ENCODE assay signal across 8 mouse cellular contexts in the genomic region with DNA sequence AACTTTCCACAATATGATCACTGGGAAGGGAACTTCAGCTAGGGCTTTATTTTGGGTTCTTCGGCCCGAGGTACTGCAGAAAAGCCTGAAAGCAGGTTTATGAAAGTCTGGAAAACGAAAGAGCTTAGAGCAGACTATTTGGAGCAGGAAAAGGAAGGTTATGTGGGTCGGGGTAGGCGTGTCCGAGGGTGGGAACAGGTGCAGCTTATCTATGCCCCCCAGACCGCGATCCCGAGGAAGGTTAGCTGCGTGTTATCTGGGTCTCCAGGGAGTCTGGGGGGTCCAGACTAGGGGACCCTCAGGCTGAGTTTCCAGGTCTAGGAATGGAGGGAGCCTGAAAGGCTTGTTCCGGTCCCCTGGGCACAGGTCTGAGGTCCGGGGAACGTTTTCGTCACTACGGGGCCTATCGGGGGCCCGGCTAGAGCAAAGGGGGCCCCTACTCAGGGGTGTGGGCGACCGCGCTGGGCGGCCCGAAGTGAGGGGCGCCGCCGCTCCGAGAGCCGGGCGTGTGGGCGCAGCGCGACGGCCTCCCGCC. TPM values are rescaled to one million over a fixed set of nuclear protein-coding genes. Genes with fewer than 3 reads are reported as not detected.
DNase-seq lines count a peak whose midpoint lies in the region; ATAC-seq and TF ChIP-seq lines count a peak whose summit lies in the region.

No protein-coding gene starts in this region.

- WGBS in hindbrain, embryonic 12.5 days = under 1% methylated on average over 20 of the region's 33 CpGs
- WGBS in liver, embryonic 14.5 days (ENCODE audit: insufficient replicate concordance) = under 1% methylated on average over 33 of the region's 33 CpGs
- WGBS in olfactory bulb, adult 2 months = under 1% methylated on average over 33 of the region's 33 CpGs

- H3K4me1 ChIP-seq in cortical plate, adult 2 months (ENCODE audit: control insufficient read depth, insufficient read depth, low read length) = peaks cover 9% of the 10 kb centered on the region
- H3K4me1 ChIP-seq in hindbrain, embryonic 12.5 days = peaks cover 37% of the 10 kb centered on the region
- peaks cover 31 to 33% of the 10 kb centered on the region in 2 experiments for H3K4me1 ChIP-seq in liver, embryonic 14.5 days (replicated peaks; ENCODE audit: control insufficient read depth in 2 of 2, insufficient read depth in 2 of 2, low read length in 1 of 2)
- H3K4me1 ChIP-seq in olfactory bulb, adult 2 months (ENCODE audit: control insufficient read depth, insufficient read depth, low read length) = peaks cover 8% of the 10 kb centered on the region

- H3K27me3 ChIP-seq in hindbrain, embryonic 12.5 days = no peaks in the 10 kb centered on the region
- H3K27me3 ChIP-seq in liver, embryonic 14.5 days (ENCODE audit: control insufficient read depth, insufficient read depth, low read length) = no peaks in the 10 kb centered on the region

- TF ChIP-seq EP300 in liver, embryonic 14.5 days (IDR thresholded peaks at IDR 0.05; ENCODE audit: low read depth) = peak; percentile 88

- peak overlapping the region; percentile 97 for H3K9ac ChIP-seq in hindbrain, embryonic 12.5 days
- peak overlapping the region; percentile 97 for H3K9ac ChIP-seq in liver, embryonic 14.5 days (replicated peaks)

- no peak for TF ChIP-seq CTCF in cortical plate, adult 2 months (IDR thresholded peaks at IDR 0.05; ENCODE audit: extremely low read depth, insufficient read depth, low read length)
- no peak for TF ChIP-seq CTCF in liver, embryonic 14.5 days (IDR thresholded peaks at IDR 0.05; ENCODE audit: low read depth)
- no peak for TF ChIP-seq CTCF in olfactory bulb, adult 2 months (IDR thresholded peaks at IDR 0.05; ENCODE audit: insufficient read depth, low read depth, low read length)

- H3K27ac ChIP-seq in cortical plate, adult 2 months (ENCODE audit: insufficient read depth, low read length) = peak overlapping the region; percentile 60
- peak overlapping the region; percentile 92 for H3K27ac ChIP-seq in hindbrain, embryonic 12.5 days
- H3K27ac ChIP-seq in liver, embryonic 14.5 days = peak overlapping the region; percentile 88
- peak overlapping the region; percentile 16; the same call in 1 of the 2 replicates for H3K27ac ChIP-seq in olfactory bulb, adult 2 months (ENCODE audit: insufficient read depth, low read depth, low read length)

- TF ChIP-seq POLR2A in cortical plate, adult 2 months (IDR thresholded peaks at IDR 0.05; ENCODE audit: extremely low read depth, insufficient read depth, low read length) = no peak
- TF ChIP-seq POLR2A in olfactory bulb, adult 2 months (IDR thresholded peaks at IDR 0.05; ENCODE audit: insufficient read depth, low read depth, low read length) = no peak

- DNase-seq in 3134 (ENCODE audit: extremely low read depth, insufficient read length, low spot score) = peak; percentile 45
- peak; percentile 49 for DNase-seq in CD4-positive, CD25-positive, alpha-beta regulatory T cell, adult 2 months (ENCODE audit: low read depth, low spot score)
- DNase-seq in liver, embryonic 14.5 days (ENCODE audit: low read depth in 3 of 3, low spot score in 3 of 3) = peak; percentile 74 to 77 (median 75)
- DNase-seq in left cerebral cortex, postnatal 14 days (ENCODE audit: low spot score in 2 of 2) = no peak
- DNase-seq in layer of hippocampus, adult 18-20 months (ENCODE audit: low spot score in 2 of 2) = no peak

- peak; percentile 77 for ATAC-seq in hindbrain, embryonic 12.5 days (ENCODE audit: low FRiP score)
- peak; percentile 79 for ATAC-seq in liver, embryonic 14.5 days (ENCODE audit: insufficient read depth)

- H3K4me3 ChIP-seq in cortical plate, adult 2 months (ENCODE audit: insufficient read depth, low read length) = peak overlapping the region; percentile 96
- H3K4me3 ChIP-seq in hindbrain, embryonic 12.5 days = peak overlapping the region; percentile 87
- H3K4me3 ChIP-seq in liver, embryonic 14.5 days (ENCODE audit: insufficient read depth in 1 of 2, low read depth in 2 of 2, low read length in 2 of 2) = peak overlapping the region; percentile 82 to 88
- peak overlapping the region; percentile 92 for H3K4me3 ChIP-seq in olfactory bulb, adult 2 months (ENCODE audit: insufficient read depth, low read depth, low read length)

- H3K9me3 ChIP-seq in hindbrain, embryonic 12.5 days (replicated peaks) = no peaks in the 10 kb centered on the region
- no peaks in the 10 kb centered on the region for H3K9me3 ChIP-seq in liver, embryonic 14.5 days (ENCODE audit: control insufficient read depth, low read length)

- H3K4me2 ChIP-seq in hindbrain, embryonic 12.5 days (replicated peaks) = peak overlapping the region; percentile 98
- peak overlapping the region; percentile 97 for H3K4me2 ChIP-seq in liver, embryonic 14.5 days (ENCODE audit: low read depth)

- intact Hi-C loops in left cerebral cortex, postnatal 14 days (cut with DNase I) = no loop called here

- H3K36me3 ChIP-seq in hindbrain, embryonic 12.5 days = peaks cover 15% of the 10 kb centered on the region
- peaks cover 41% of the 10 kb centered on the region for H3K36me3 ChIP-seq in liver, embryonic 14.5 days (replicated peaks; ENCODE audit: control insufficient read depth, insufficient read depth, low read depth)

RNA-seq across cellular contexts. Expression of gene Plagl2, which starts 0.5 kb away (rescaled TPM):
- 3.5 and 3.7 TPM in 2 replicates for polyA plus RNA-seq in cortical plate, adult 2 months (2012; rRNA removed)
- 15.5 and 19.0 TPM in 2 replicates for polyA plus RNA-seq in hindbrain, embryonic 12.5 days (2016; fragmentation: Nextera tagmentation; extraction: Ambion mirVana)
- polyA plus RNA-seq in liver, embryonic 14.5 days (2012; rRNA removed) = 14.4 and 14.5 TPM in 2 replicates
- 23.9 and 27.0 TPM in 2 replicates for polyA plus RNA-seq in liver, embryonic 14.5 days (2014; fragmentation: Nextera tagmentation; extraction: Ambion mirVana)
- polyA plus RNA-seq in olfactory bulb, adult 2 months (2012; ENCODE audit: insufficient read depth, insufficient read length, low replicate concordance, missing spikeins) = not detected in 2 replicates
- 1 to 10 TPM; 4.4 to 4.5 TPM for total RNA-seq in left cerebral cortex, postnatal 14 days (2021)
- 1 to 10 TPM; 5.9 TPM for total RNA-seq in layer of hippocampus, adult 18-20 months (2021)

RNA-seq across cellular contexts. Expression of gene Pofut1, which starts 0.6 kb away (rescaled TPM):
- 17.9 and 19.3 TPM in 2 replicates for polyA plus RNA-seq in cortical plate, adult 2 months (2012; rRNA removed)
- polyA plus RNA-seq in hindbrain, embryonic 12.5 days (2016; fragmentation: Nextera tagmentation; extraction: Ambion mirVana) = 5.4 and 5.6 TPM in 2 replicates
- 6.1 and 6.8 TPM in 2 replicates for polyA plus RNA-seq in liver, embryonic 14.5 days (2012; rRNA removed)
- polyA plus RNA-seq in liver, embryonic 14.5 days (2014; fragmentation: Nextera tagmentation; extraction: Ambion mirVana) = 3.2 and 3.7 TPM in 2 replicates
- not detected in 2 replicates for polyA plus RNA-seq in olfactory bulb, adult 2 months (2012; ENCODE audit: insufficient read depth, insufficient read length, low replicate concordance, missing spikeins)
- total RNA-seq in left cerebral cortex, postnatal 14 days (2021) = 10 to 100 TPM; 14.3 to 17.4 TPM
- total RNA-seq in layer of hippocampus, adult 18-20 months (2021) = 10 to 100 TPM; 15.4 to 15.8 TPM

RNA-seq across cellular contexts. Expression of gene Tspyl3, which starts 15.5 kb away (rescaled TPM):
- polyA plus RNA-seq in cortical plate, adult 2 months (2012; rRNA removed) = 27.4 and 28.4 TPM in 2 replicates
- 13.7 and 14.9 TPM in 2 replicates for polyA plus RNA-seq in hindbrain, embryonic 12.5 days (2016; fragmentation: Nextera tagmentation; extraction: Ambion mirVana)
- 2.1 and 2.3 TPM in 2 replicates for polyA plus RNA-seq in liver, embryonic 14.5 days (2012; rRNA removed)
- polyA plus RNA-seq in liver, embryonic 14.5 days (2014; fragmentation: Nextera tagmentation; extraction: Ambion mirVana) = 1.6 and 2.5 TPM in 2 replicates
- not detected in 2 replicates for polyA plus RNA-seq in olfactory bulb, adult 2 months (2012; ENCODE audit: insufficient read depth, insufficient read length, low replicate concordance, missing spikeins)
- total RNA-seq in left cerebral cortex, postnatal 14 days (2021) = 10 to 100 TPM; 30.0 to 30.7 TPM
- total RNA-seq in layer of hippocampus, adult 18-20 months (2021) = 10 to 100 TPM; 20.7 to 21.7 TPM

RNA-seq across cellular contexts. Expression of gene Kif3b, which starts 50.4 kb away (rescaled TPM):
- polyA plus RNA-seq in cortical plate, adult 2 months (2012; rRNA removed) = 34.3 and 34.6 TPM in 2 replicates
- polyA plus RNA-seq in hindbrain, embryonic 12.5 days (2016; fragmentation: Nextera tagmentation; extraction: Ambion mirVana) = 12.3 and 12.7 TPM in 2 replicates
- 2.0 and 2.5 TPM in 2 replicates for polyA plus RNA-seq in liver, embryonic 14.5 days (2012; rRNA removed)
- polyA plus RNA-seq in liver, embryonic 14.5 days (2014; fragmentation: Nextera tagmentation; extraction: Ambion mirVana) = 1.4 and 1.8 TPM in 2 replicates
- polyA plus RNA-seq in olfactory bulb, adult 2 months (2012; ENCODE audit: insufficient read depth, insufficient read length, low replicate concordance, missing spikeins) = not detected in 2 replicates
- 10 to 100 TPM; 69.2 to 74.3 TPM for total RNA-seq in left cerebral cortex, postnatal 14 days (2021)
- total RNA-seq in layer of hippocampus, adult 18-20 months (2021) = 10 to 100 TPM; 54.2 to 54.8 TPM

Comparison
In these comparisons a context has a peak if more than half of its experiments do, and no peak if none do; other contexts are left out.
1. DNase-seq: peak in 3134 (single experiment), CD4-positive, CD25-positive, alpha-beta regulatory T cell, adult 2 months (single experiment) and liver, embryonic 14.5 days (3 of 3); none in left cerebral cortex, postnatal 14 days (0 of 2) and layer of hippocampus, adult 18-20 months (0 of 2).
2. H3K27ac ChIP-seq: peak in every context shown above with its lines; median percentile 92 in hindbrain, embryonic 12.5 days; 88 in liver, embryonic 14.5 days; 60 in cortical plate, adult 2 months; 16 in olfactory bulb, adult 2 months.
3. Peak in every context shown above with its lines, with median percentiles within 50 percentile points of each other: H3K4me3 ChIP-seq.